Mouse (Mus musculus): ENCODE data around the gene Mrpl30. TPM values are rescaled to one million over a fixed set of nuclear protein-coding genes. Genes with fewer than 3 reads are reported as not detected.

Mrpl30 gene
- polyA plus RNA-seq, 1 experiment, result 94.7 TPM

- no peak for DNase-seq (ENCODE audit: low read depth)
Measured at GRCm38 (mm10) chr1:37900288-37900687, 10.0 kb downstream of the Mrpl30 start.

- DNase-seq (ENCODE audit: low read depth), result no peak
Measured at GRCm38 (mm10) chr1:37903178-37903577, 12.9 kb downstream of the Mrpl30 start.

GRCm38 (mm10) chr1:37912751-37913150 lies 22.5 kb downstream of the Mrpl30 start:
- no peak for DNase-seq (ENCODE audit: low read depth)

GRCm38 (mm10) chr1:37916393-37916792 lies 26.1 kb downstream of the Mrpl30 start, which contains the start of gene Lyg2:
TSS of gene Lyg2 (minus strand) at chr1:37916493.
- DNase-seq (ENCODE audit: low read depth), result no peak

GRCm38 (mm10) chr1:37917666-37918065 lies 27.4 kb downstream of the Mrpl30 start:
- DNase-seq (ENCODE audit: low read depth), result peak; percentile 8

- no peak for DNase-seq (ENCODE audit: low read depth)
Measured at GRCm38 (mm10) chr1:37918096-37918495, 27.8 kb downstream of the Mrpl30 start.

GRCm38 (mm10) chr1:37922536-37922935 lies 32.3 kb downstream of the Mrpl30 start:
- no peak for DNase-seq (ENCODE audit: low read depth)

GRCm38 (mm10) chr1:37925971-37926370 lies 35.7 kb downstream of the Mrpl30 start:
- DNase-seq (ENCODE audit: low read depth), result no peak

- DNase-seq (ENCODE audit: low read depth), result no peak
Measured at GRCm38 (mm10) chr1:37931806-37932205, 41.5 kb downstream of the Mrpl30 start.

Other genes starting within 250 kb of the Mrpl30 start
- gene 2010300C02Rik, start 170.4 kb upstream of the Mrpl30 start, polyA plus RNA-seq (2012; rRNA removed), result 26.2 and 34.8 TPM in 2 replicates
- gene Tsga10, start 24.0 kb upstream of the Mrpl30 start, polyA plus RNA-seq (2012; rRNA removed), result 0.99 and 1.0 TPM in 2 replicates
- gene Lipt1, start 18.7 kb upstream of the Mrpl30 start, polyA plus RNA-seq (2012; rRNA removed), result 3.5 and 3.6 TPM in 2 replicates
- 6.9 and 7.8 TPM in 2 replicates for gene Mitd1, start 66 bp upstream of the Mrpl30 start, polyA plus RNA-seq (2012; rRNA removed)
- 0.05 and 0.19 TPM in 2 replicates for gene Lyg2, start 26.0 kb downstream of the Mrpl30 start, polyA plus RNA-seq (2012; rRNA removed)
- 0.32 TPM in 1 of 2 replicates, not detected in the other for gene Lyg1, start 67.3 kb downstream of the Mrpl30 start, polyA plus RNA-seq (2012; rRNA removed)
- 9.8 and 12.3 TPM in 2 replicates for gene Txndc9, start 107.4 kb downstream of the Mrpl30 start, polyA plus RNA-seq (2012; rRNA removed)
- gene Eif5b, start 107.5 kb downstream of the Mrpl30 start, polyA plus RNA-seq (2012; rRNA removed), result 8.1 and 12.3 TPM in 2 replicates
- gene Rev1, start 239.3 kb downstream of the Mrpl30 start, polyA plus RNA-seq (2012; rRNA removed), result 9.5 and 10.0 TPM in 2 replicates

Data from gonadal fat pad, adult 2 months (tissue).